Mouse (Mus musculus) kidney, adult 10 weeks (tissue): ENCODE measurements around the gene Olfr1458. TPM values are rescaled to one million over a fixed set of nuclear protein-coding genes. Genes with fewer than 3 reads are reported as not detected.

ENCODE experiments used
- polyA plus RNA-seq: library from polyadenylated mRNA; stranded (reverse); fragments of 350-450 nt; fragmentation: Illumina TruSeq; extraction: RNeasy Lipid Tissue Mini Kit (QIAGEN cat#74804); gene quantifications from one replicate; pipeline ENCODE4 v1.2.3, GENCODE M21; 2014; ENCODE audit warnings: low read depth, low replicate concordance

The Olfr1458 gene
- not detected for polyA plus RNA-seq

GRCm38 (mm10) chr19:13106675-13107074 is at the start of gene Olfr1458:
Olfr1458 (minus strand) TSS chr19:13106775.

GRCm38 (mm10) chr19:13149449-13149848 is 42.9 kb upstream of the Olfr1458 start, which contains the start of gene Olfr1459:
Olfr1459 (minus strand) TSS chr19:13149549.

GRCm38 (mm10) chr19:13097791-13098190 is 8.8 kb downstream of the Olfr1458 start, which contains the start of gene Olfr1457:
Olfr1457 (minus strand) TSS chr19:13097891.

GRCm38 (mm10) chr19:13060310-13060709 is 46.3 kb downstream of the Olfr1458 start, which contains the start of gene Olfr1454:
Olfr1454 (plus strand) TSS chr19:13060610.

Other genes with a start within 250 kb of the Olfr1458 start
- gene Olfr1444, start 249.5 kb downstream of the Olfr1458 start, polyA plus RNA-seq = not detected
- gene Olfr1445, start 222.9 kb downstream of the Olfr1458 start, polyA plus RNA-seq = not detected
- not detected for gene Olfr1446, start 213.3 kb downstream of the Olfr1458 start, polyA plus RNA-seq
- gene Olfr1447, start 203.0 kb downstream of the Olfr1458 start, polyA plus RNA-seq = not detected
- gene Olfr1448, start 182.4 kb downstream of the Olfr1458 start, polyA plus RNA-seq = not detected
- gene Olfr1449, start 175.9 kb downstream of the Olfr1458 start, polyA plus RNA-seq = not detected
- gene Olfr1450, start 156.5 kb downstream of the Olfr1458 start, polyA plus RNA-seq = not detected
- not detected for gene Olfr1451, start 111.8 kb downstream of the Olfr1458 start, polyA plus RNA-seq
- gene Olfr1453, start 78.4 kb downstream of the Olfr1458 start, polyA plus RNA-seq = not detected
- not detected for gene Olfr1454, start 46.2 kb downstream of the Olfr1458 start, polyA plus RNA-seq
- not detected for gene Olfr1457, start 8.9 kb downstream of the Olfr1458 start, polyA plus RNA-seq
- not detected for gene Olfr1459, start 42.8 kb upstream of the Olfr1458 start, polyA plus RNA-seq
- gene Olfr1461, start 56.2 kb upstream of the Olfr1458 start, polyA plus RNA-seq = not detected
- gene Olfr1462, start 79.0 kb upstream of the Olfr1458 start, polyA plus RNA-seq = not detected
- not detected for gene Olfr1463, start 124.6 kb upstream of the Olfr1458 start, polyA plus RNA-seq
- gene Olfr1465, start 208.8 kb upstream of the Olfr1458 start, polyA plus RNA-seq = not detected
- gene Olfr1466, start 232.1 kb upstream of the Olfr1458 start, polyA plus RNA-seq = not detected